In the genomic region with DNA sequence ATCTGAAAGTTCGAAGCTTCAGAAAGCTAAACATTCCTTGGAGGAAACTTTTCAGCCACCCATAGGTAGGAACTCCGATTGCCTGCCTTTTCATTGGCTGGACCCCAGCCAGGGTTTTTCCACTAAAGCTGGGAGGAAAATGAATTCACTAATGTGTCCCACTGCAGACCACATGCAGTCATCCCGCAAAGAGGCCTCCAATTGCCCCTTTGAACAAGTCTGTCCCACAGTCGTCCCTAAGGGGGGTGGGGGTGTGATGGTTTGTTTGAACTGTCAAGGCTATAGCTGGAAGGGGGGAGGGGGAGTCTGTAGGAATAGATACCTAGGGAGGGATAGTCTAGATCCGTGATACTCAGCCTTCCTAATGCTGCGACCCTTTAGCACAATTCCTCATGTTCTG, we compare ENCODE assay signal across 7 mouse cellular contexts. TPM values are rescaled to one million over a fixed set of nuclear protein-coding genes. Genes with fewer than 3 reads are reported as not detected.
DNase-seq lines count a peak whose midpoint lies in the region; ATAC-seq and TF ChIP-seq lines count a peak whose summit lies in the region.

No protein-coding gene starts in this region.

- no peak; the same call in 1 of the 2 replicates for ATAC-seq in limb, embryonic 14.5 days (ENCODE audit: low FRiP score, low read depth)

- no peak for TF ChIP-seq POLR2A in limb, embryonic 14.5 days (IDR thresholded peaks at IDR 0.05; ENCODE audit: borderline replicate concordance, extremely low read depth, insufficient read depth, insufficient read length)

- WGBS in hindbrain, embryonic 10.5 days: 34% methylated on average over 6 of the region's 6 CpGs
- 23% methylated on average over 6 of the region's 6 CpGs for WGBS in limb, embryonic 14.5 days

- no peaks in the 10 kb centered on the region for H3K36me3 ChIP-seq in hindbrain, embryonic 10.5 days
- no peaks in the 10 kb centered on the region for H3K36me3 ChIP-seq in limb, embryonic 14.5 days (ENCODE audit: control insufficient read depth, insufficient read depth, low read length)

- no peak overlapping the region for H3K9ac ChIP-seq in limb, embryonic 14.5 days (ENCODE audit: low read depth, low read length, severe bottlenecking)

- H3K4me3 ChIP-seq in hindbrain, embryonic 10.5 days: no peak overlapping the region
- H3K4me3 ChIP-seq in limb, embryonic 14.5 days (replicated peaks; ENCODE audit: low read length): peak overlapping the region; percentile 35

- no peak overlapping the region for H3K27ac ChIP-seq in hindbrain, embryonic 10.5 days
- H3K27ac ChIP-seq in limb, embryonic 14.5 days (replicated peaks; ENCODE audit: low read depth, low read length): no peak overlapping the region

- H3K27me3 ChIP-seq in hindbrain, embryonic 10.5 days (ENCODE audit: insufficient read depth, poor library complexity, severe bottlenecking): peaks cover 17% of the 10 kb centered on the region
- H3K27me3 ChIP-seq in limb, embryonic 14.5 days (ENCODE audit: control insufficient read depth, insufficient read depth, low read length): no peaks in the 10 kb centered on the region

- H3K9me3 ChIP-seq in hindbrain, embryonic 10.5 days: no peaks in the 10 kb centered on the region
- H3K9me3 ChIP-seq in limb, embryonic 14.5 days (ENCODE audit: control insufficient read depth, low read length): no peaks in the 10 kb centered on the region

- peak overlapping the region; percentile 36 for H3K4me2 ChIP-seq in limb, embryonic 14.5 days (replicated peaks; ENCODE audit: low read depth, low read length, severe bottlenecking)

- peak; percentile 60 for DNase-seq in testis, postnatal 10 days (ENCODE audit: low spot score)
- DNase-seq in testis, postnatal 14 days (ENCODE audit: low spot score): no peak
- DNase-seq in embryo, embryonic 11 days: peak; percentile 26
- DNase-seq in hindbrain, embryonic 10.5 days (ENCODE audit: low spot score): peak; percentile 7
- DNase-seq in limb, embryonic 14.5 days (ENCODE audit: low spot score): peak; percentile 59
- no peak for DNase-seq in MN1 (ENCODE audit: low spot score)
- DNase-seq in spleen, adult 12 weeks (ENCODE audit: low spot score): no peak

- peaks cover 8% of the 10 kb centered on the region; the same call in 1 of the 2 replicates for H3K4me1 ChIP-seq in hindbrain, embryonic 10.5 days (replicated peaks)
- no peaks in the 10 kb centered on the region for H3K4me1 ChIP-seq in limb, embryonic 14.5 days (ENCODE audit: control insufficient read depth, insufficient read depth, low read length)

RNA-seq across cellular contexts. Expression of a gene that starts 1.1 kb away (rescaled TPM):
- 6.3 and 7.6 TPM in 2 replicates for polyA plus RNA-seq in hindbrain, embryonic 10.5 days (2016; fragmentation: Nextera tagmentation; extraction: Ambion mirVana)
- 11.2 and 11.3 TPM in 2 replicates for polyA plus RNA-seq in limb, embryonic 14.5 days (2012; rRNA removed)
- 16.3 and 18.2 TPM in 2 replicates for polyA plus RNA-seq in limb, embryonic 14.5 days (2014; fragmentation: Nextera tagmentation; extraction: Ambion mirVana)

RNA-seq across cellular contexts. Expression of a gene that starts 19.3 kb away (rescaled TPM):
- 13.6 and 22.1 TPM in 2 replicates for polyA plus RNA-seq in hindbrain, embryonic 10.5 days (2016; fragmentation: Nextera tagmentation; extraction: Ambion mirVana)
- polyA plus RNA-seq in limb, embryonic 14.5 days (2012; rRNA removed): 9.2 and 9.8 TPM in 2 replicates
- polyA plus RNA-seq in limb, embryonic 14.5 days (2014; fragmentation: Nextera tagmentation; extraction: Ambion mirVana): 7.4 and 9.6 TPM in 2 replicates

RNA-seq across cellular contexts. Expression of a gene that starts 32.2 kb away (rescaled TPM):
- 21.5 and 31.3 TPM in 2 replicates for polyA plus RNA-seq in hindbrain, embryonic 10.5 days (2016; fragmentation: Nextera tagmentation; extraction: Ambion mirVana)
- 17.2 and 18.6 TPM in 2 replicates for polyA plus RNA-seq in limb, embryonic 14.5 days (2012; rRNA removed)
- 29.4 and 31.9 TPM in 2 replicates for polyA plus RNA-seq in limb, embryonic 14.5 days (2014; fragmentation: Nextera tagmentation; extraction: Ambion mirVana)

RNA-seq across cellular contexts. Expression of a gene that starts 54.0 kb away (rescaled TPM):
- 0.21 TPM in 1 of 2 replicates, not detected in the other for polyA plus RNA-seq in hindbrain, embryonic 10.5 days (2016; fragmentation: Nextera tagmentation; extraction: Ambion mirVana)
- polyA plus RNA-seq in limb, embryonic 14.5 days (2012; rRNA removed): 0.06 TPM in 1 of 2 replicates, not detected in the other
- polyA plus RNA-seq in limb, embryonic 14.5 days (2014; fragmentation: Nextera tagmentation; extraction: Ambion mirVana): not detected in 2 replicates

Comparison
In these comparisons a context has a peak if more than half of its experiments do, and no peak if none do; other contexts are left out.
1. DNase-seq: peak in testis, postnatal 10 days (single experiment), embryo, embryonic 11 days (single experiment), hindbrain, embryonic 10.5 days (single experiment) and limb, embryonic 14.5 days (single experiment); none in testis, postnatal 14 days (single experiment), MN1 (single experiment) and spleen, adult 12 weeks (single experiment).